Mouse (Mus musculus) ovary, postnatal 36 days (tissue): ENCODE results near the gene Tbpl1.

Source experiments
- DNase-seq: peaks from one replicate; pipeline ENCODE4 v3.0.0; 2022; ENCODE audit warnings: low spot score, mixed read lengths

Tbpl1 gene

GRCm38 (mm10) chr10:22710173-22710777 lies 21.5 kb downstream of the Tbpl1 start:
- no peak for DNase-seq

GRCm38 (mm10) chr10:22708190-22708843 lies 23.4 kb downstream of the Tbpl1 start:
- no peak for DNase-seq

- DNase-seq: no peak
Measured at GRCm38 (mm10) chr10:22703844-22704243, 27.9 kb downstream of the Tbpl1 start.

- no peak for DNase-seq
Measured at GRCm38 (mm10) chr10:22701485-22702315, 30.0 kb downstream of the Tbpl1 start.

GRCm38 (mm10) chr10:22700773-22701172 lies 31.0 kb downstream of the Tbpl1 start:
- DNase-seq: no peak

GRCm38 (mm10) chr10:22699487-22700335 lies 32.0 kb downstream of the Tbpl1 start:
- DNase-seq: no peak

- DNase-seq: no peak
Measured at GRCm38 (mm10) chr10:22698158-22698953, 33.4 kb downstream of the Tbpl1 start.

GRCm38 (mm10) chr10:22696864-22697263 lies 34.9 kb downstream of the Tbpl1 start:
- no peak for DNase-seq

GRCm38 (mm10) chr10:22696236-22696635 lies 35.5 kb downstream of the Tbpl1 start:
- no peak for DNase-seq

GRCm38 (mm10) chr10:22675848-22676630 lies 55.7 kb downstream of the Tbpl1 start:
- DNase-seq: no peak

GRCm38 (mm10) chr10:22674176-22674575 lies 57.6 kb downstream of the Tbpl1 start:
- no peak for DNase-seq

- DNase-seq: no peak
Measured at GRCm38 (mm10) chr10:22668509-22668908, 63.2 kb downstream of the Tbpl1 start.

- no peak for DNase-seq
Measured at GRCm38 (mm10) chr10:22660286-22661000, 71.3 kb downstream of the Tbpl1 start.

- DNase-seq: no peak
Measured at GRCm38 (mm10) chr10:22659386-22659725, 72.4 kb downstream of the Tbpl1 start.

- peak; percentile 18 for DNase-seq
Measured at GRCm38 (mm10) chr10:22658534-22659385, 73.0 kb downstream of the Tbpl1 start.
